Mouse (Mus musculus): ENCODE data around the gene Ubap2l.

- TF ChIP-seq CTCF (IDR thresholded peaks at IDR 0.05; ENCODE audit: low read depth) (no peak), EP300 (IDR thresholded peaks at IDR 0.05; ENCODE audit: low read depth) (no peak)
Measured at GRCm38 (mm10) chr3:89962059-89962750, 90.2 kb downstream of the Ubap2l start.
